Mouse (Mus musculus): ENCODE measurements around the gene Ets2. TPM values are rescaled to one million over a fixed set of nuclear protein-coding genes. Genes with fewer than 3 reads are reported as not detected.

Ets2 gene
- polyA plus RNA-seq, 1 experiment from 2014 or later: 26.8 TPM

- Histone ChIP-seq H3K36me3 (ENCODE audit: control insufficient read depth, insufficient read depth, low read length) (no peaks in the 10 kb centered on the region), H3K4me2 (no peak overlapping the region), H3K4me1 (ENCODE audit: control insufficient read depth, insufficient read depth, low read length) (peaks cover 3% of the 10 kb centered on the region; the same call in 1 of the 2 replicates), H3K27me3 (ENCODE audit: control insufficient read depth, insufficient read depth, low read length) (peaks cover 3% of the 10 kb centered on the region), H3K27ac (ENCODE audit: low read depth, low read length) (no peak overlapping the region), H3K9me3 (replicated peaks; ENCODE audit: control insufficient read depth, low read length) (no peaks in the 10 kb centered on the region), H3K4me3 (ENCODE audit: low read depth, low read length) (no peak overlapping the region), H3K9ac (ENCODE audit: low read depth, low read length) (no peak overlapping the region)
- ATAC-seq (replicated peaks; ENCODE audit: insufficient number of reproducible peaks, low FRiP score, low TSS enrichment): no peak
- 83% methylated on average over 5 of the region's 5 CpGs for WGBS (ENCODE audit: insufficient replicate concordance)
Measured at GRCm38 (mm10) chr16:95769996-95770334, 68.1 kb downstream of the Ets2 start.

DNA sequence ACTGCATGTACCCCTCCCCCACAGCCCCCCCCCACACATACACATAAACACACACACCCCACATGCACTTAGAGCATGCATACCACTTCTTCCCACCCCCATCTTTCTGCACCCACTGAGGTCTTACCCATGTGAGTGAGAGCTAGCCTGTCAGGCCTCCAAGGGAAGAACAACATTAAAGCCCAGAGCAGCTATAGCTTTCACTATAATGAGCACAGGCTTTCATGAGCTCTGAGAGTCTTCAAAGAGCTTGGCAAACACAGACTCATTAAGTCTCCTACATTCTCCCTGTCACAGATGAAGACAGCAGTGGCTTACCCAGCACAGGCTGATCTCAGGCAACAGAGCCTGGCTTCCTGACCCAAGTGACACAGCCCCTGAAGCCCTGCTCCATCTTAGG lies 68.5 kb downstream of the Ets2 start:
- ATAC-seq (replicated peaks; ENCODE audit: insufficient number of reproducible peaks, low FRiP score, low TSS enrichment): no peak
- no peak overlapping the region for H3K9ac ChIP-seq (ENCODE audit: low read depth, low read length)
- no peak overlapping the region for H3K4me2 ChIP-seq
- no peaks in the 10 kb centered on the region for H3K36me3 ChIP-seq (ENCODE audit: control insufficient read depth, insufficient read depth, low read length)
- peaks cover 5% of the 10 kb centered on the region; the same call in 1 of the 2 replicates for H3K4me1 ChIP-seq (ENCODE audit: control insufficient read depth, insufficient read depth, low read length)
- 0 out of 2 replicates have a peak, but pooled peaks cover 3% of the 10 kb centered on the region for H3K9me3 ChIP-seq (replicated peaks; ENCODE audit: control insufficient read depth, low read length)
- no peak overlapping the region for H3K4me3 ChIP-seq (ENCODE audit: low read depth, low read length)
- no peak overlapping the region for H3K27ac ChIP-seq (ENCODE audit: low read depth, low read length)
- H3K27me3 ChIP-seq (ENCODE audit: control insufficient read depth, insufficient read depth, low read length): peaks cover 3% of the 10 kb centered on the region

Other genes starting within 250 kb of the Ets2 start
- gene Erg, start 115.5 kb upstream of the Ets2 start, polyA plus RNA-seq (2014; fragmentation: Nextera tagmentation; extraction: Ambion mirVana): 4.5 and 4.8 TPM in 2 replicates